Mouse (Mus musculus) CH12.LX (cell line): ENCODE data around the gene Tk1.
A peak's percentile ranks its signal among the peaks of the same experiment; 100 is the strongest.

ENCODE experiments used
- KAT2A ChIP-seq: IDR thresholded peaks from 2 replicates; pipeline ENCODE4 v1.6.1; 2012; ENCODE audit warnings: low read length, improper control_type of control experiment, inconsistent platforms; ENCODE audit not compliant: insufficient replicate concordance
- UBTF ChIP-seq: IDR thresholded peaks from 2 replicates; pipeline ENCODE4 v1.6.1; 2012; ENCODE audit warnings: low read depth, mild to moderate bottlenecking, inconsistent platforms, low read length, improper control_type of control experiment, moderate library complexity
- ZC3H11A ChIP-seq: IDR thresholded peaks from 2 replicates; pipeline ENCODE4 v1.6.1; 2012; ENCODE audit warnings: low read depth, mild to moderate bottlenecking, inconsistent platforms, low read length, improper control_type of control experiment

DNA sequence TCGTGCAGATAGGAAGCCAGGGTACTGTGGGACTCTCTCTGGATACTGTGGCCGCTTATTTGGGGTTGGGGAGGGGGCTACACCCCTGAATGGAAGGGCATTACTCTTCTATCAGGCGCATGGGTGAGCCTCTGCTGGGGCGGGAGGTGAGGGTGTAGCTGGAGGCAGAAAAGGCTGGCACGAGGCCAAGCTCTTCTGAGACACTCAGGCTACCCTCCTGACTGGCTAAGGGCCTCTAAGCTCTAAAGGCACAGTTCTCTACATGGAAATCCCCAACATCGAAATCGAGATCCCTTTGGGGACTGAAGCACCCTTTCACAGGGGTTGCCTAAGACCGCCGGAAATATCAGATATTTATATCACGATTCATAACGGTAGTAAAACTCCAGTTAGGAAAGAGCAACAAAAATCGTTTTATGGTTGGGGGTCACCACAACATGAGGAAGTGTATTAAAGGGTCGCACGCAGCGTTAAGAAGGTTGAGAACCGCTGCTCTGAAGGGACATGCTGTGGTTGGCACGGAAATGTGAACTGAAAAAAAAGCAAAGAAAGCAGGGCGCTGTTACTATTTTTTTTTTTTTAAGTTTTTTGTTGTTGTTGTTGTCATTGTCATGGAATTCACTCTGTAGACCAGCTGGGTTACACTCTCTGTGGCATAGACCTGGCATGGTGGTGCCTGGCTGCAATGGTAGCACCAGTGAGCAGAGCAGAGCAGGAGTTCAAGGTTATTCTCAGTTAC is 2.4 kb upstream of the Tk1 start:
- TF ChIP-seq KAT2A (no peak), ZC3H11A (no peak), UBTF (0 out of 2 replicates have a peak, but pooled peaks have one; percentile 46)
